8 mouse cellular contexts compared by ENCODE assay signal in the genomic region with DNA sequence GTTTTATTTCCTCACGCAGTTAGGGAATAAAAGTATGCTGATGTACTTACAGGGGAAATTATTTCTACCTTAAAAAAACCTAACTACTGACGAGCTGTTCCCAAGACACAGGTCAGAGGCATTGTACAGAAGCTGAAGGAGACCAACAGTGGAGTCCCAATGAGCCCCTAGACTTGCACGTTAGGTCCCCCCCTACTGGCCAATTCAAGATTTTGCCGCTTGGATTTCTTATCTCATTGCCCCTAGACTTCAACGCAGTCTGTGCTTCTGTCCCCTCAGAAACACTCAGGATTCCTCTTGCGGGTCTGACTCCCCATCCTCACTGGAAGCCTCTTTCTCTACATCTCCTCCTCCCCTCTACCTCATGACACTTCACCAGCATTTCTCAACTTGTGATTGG.
A peak's percentile ranks its signal among the peaks of the same experiment; 100 is the strongest.
DNase-seq lines count a peak whose midpoint lies in the region.

No protein-coding gene starts in this region.

- DNase-seq in cerebellum, adult 18-20 months: peak; percentile 3 to 4
- DNase-seq in cerebellum, adult 11-12 months: no peak
- peak; percentile 10 for DNase-seq in left cerebral cortex, adult 11 months (ENCODE audit: low spot score)
- DNase-seq in left cerebral cortex, postnatal 10 days (ENCODE audit: extremely low spot score in 1 of 2, low spot score in 2 of 2): no peak
- peak; percentile 62 for DNase-seq in R1 (ENCODE audit: low read depth, low spot score)
- DNase-seq in heart, postnatal 10 days: peak; percentile 38 to 55
- peak; percentile 55 for DNase-seq in lung, postnatal 14 days
- DNase-seq in urinary bladder, adult 18-20 months (ENCODE audit: low spot score in 2 of 2): no peak

- intact Hi-C loops in left cerebral cortex, postnatal 10 days (cut with DNase I): no loop called here
- intact Hi-C loops in heart, postnatal 10 days (cut with DNase I): loop anchor here (2.0 to 10.0 kb wide), 3 partner anchors 350 to 758 kb away; a partner anchor contains a TSS

Comparison
In these comparisons a context has a peak if more than half of its experiments do, and no peak if none do; other contexts are left out.
1. DNase-seq: peak in cerebellum, adult 18-20 months (2 of 2), left cerebral cortex, adult 11 months (single experiment), R1 (single experiment), heart, postnatal 10 days (2 of 2) and lung, postnatal 14 days (single experiment); none in cerebellum, adult 11-12 months (single experiment), left cerebral cortex, postnatal 10 days (0 of 2) and urinary bladder, adult 18-20 months (0 of 2).